Mouse (Mus musculus): Measurements from ENCODE around the gene Ccdc85c. TPM values are rescaled to one million over a fixed set of nuclear protein-coding genes. Genes with fewer than 3 reads are reported as not detected.

Ccdc85c gene
- polyA plus RNA-seq, 1 experiment from 2014 or later: 15.8 TPM

DNA sequence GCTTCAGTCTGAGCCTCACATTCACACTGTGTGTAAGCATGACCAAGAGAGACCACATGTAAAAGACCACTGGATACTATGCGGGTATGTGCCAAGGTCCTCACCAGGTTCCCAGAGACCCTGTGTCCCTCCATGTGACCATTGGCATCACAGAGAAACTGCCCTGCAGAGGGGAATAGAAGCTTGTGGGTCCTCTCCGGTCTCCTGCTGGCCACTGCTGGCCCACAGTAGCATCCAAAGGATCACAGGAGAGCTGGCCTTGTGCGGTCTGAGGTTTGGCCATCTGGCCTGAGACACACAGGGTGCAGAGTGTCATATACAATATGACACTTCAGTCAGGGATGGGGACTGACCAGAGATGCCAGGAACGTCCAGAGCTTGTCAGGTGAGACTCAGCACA lies 34.8 kb upstream of the Ccdc85c start:
- 88% methylated on average over 4 of the region's 4 CpGs for WGBS
- Histone ChIP-seq H3K4me3 (no peak overlapping the region), H3K9me3 (no peaks in the 10 kb centered on the region), H3K9ac (no peak overlapping the region), H3K27me3 (peaks cover 8% of the 10 kb centered on the region; the same call in 1 of the 2 replicates), H3K27ac (replicated peaks) (no peak overlapping the region), H3K36me3 (no peaks in the 10 kb centered on the region), H3K4me1 (replicated peaks) (peaks cover 21% of the 10 kb centered on the region), H3K4me2 (no peak overlapping the region)
- no peak for ATAC-seq (ENCODE audit: low read depth)

DNA sequence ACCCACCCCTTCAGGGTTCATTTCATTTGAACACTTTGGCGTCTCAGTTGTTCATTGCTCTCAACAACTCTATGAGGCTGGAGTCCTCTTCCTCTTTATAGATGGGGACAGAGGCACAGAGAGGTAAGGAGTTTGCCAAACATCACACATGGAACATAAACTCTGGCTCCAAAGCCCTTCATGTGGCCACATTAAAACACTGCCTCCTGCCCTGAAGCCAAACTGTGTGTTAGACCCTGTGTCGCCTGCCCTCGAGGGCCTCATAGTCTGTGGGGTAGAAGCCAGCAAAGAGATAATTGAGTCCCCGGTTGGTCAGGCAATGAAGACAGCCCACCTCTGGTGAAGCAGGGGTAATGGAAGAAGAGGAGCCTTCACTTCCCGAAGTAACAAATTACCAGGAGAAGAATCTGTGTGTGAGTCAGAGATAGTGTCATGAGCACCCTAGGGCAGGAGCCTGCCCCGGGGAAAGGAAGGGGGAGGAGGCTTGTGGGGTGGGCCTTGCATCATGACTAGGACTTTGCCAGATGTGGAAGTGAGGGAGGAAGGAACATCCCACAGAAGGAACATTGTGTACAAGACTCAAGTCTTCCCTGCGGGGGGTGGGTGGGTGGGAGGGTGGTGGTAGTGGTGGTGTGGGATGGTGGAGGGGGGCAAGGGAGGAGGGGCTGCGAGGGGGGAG lies 34.0 kb upstream of the Ccdc85c start:
- peaks cover 10% of the 10 kb centered on the region; the same call in 1 of the 2 replicates for H3K27me3 ChIP-seq
- ATAC-seq (ENCODE audit: low read depth): no peak
- no peak overlapping the region for H3K27ac ChIP-seq (replicated peaks)
- H3K4me2 ChIP-seq: no peak overlapping the region
- H3K4me3 ChIP-seq: no peak overlapping the region
- H3K9ac ChIP-seq: no peak overlapping the region
- no peaks in the 10 kb centered on the region for H3K36me3 ChIP-seq
- WGBS: 62% methylated on average over 7 of the region's 8 CpGs
- no peaks in the 10 kb centered on the region for H3K9me3 ChIP-seq
- peaks cover 21% of the 10 kb centered on the region for H3K4me1 ChIP-seq (replicated peaks)

DNA sequence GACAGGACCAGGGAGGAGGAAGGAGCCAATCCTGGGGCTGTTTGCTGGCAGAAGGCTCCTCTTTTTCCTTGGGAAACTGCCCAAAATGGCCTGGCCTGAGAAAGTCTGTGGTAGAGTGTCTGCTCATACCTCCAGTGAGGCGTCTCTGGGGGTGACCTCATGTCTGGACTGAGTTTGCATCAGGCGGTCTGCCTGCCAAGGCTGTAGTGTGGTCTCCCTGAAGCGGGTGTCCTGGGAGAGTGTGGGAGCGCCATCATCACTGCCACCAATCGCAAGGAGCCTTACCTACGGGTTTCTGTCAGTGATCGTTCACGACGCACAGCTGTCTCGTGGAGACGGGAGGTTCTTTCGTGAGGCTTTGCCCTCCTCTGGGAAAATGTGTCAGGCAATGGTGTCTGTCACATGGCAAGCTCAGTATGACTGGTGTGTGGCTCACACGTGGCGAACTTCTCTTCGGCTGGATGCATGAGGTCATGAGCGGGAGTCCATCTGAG lies 33.2 kb upstream of the Ccdc85c start:
- Histone ChIP-seq H3K4me3 (no peak overlapping the region), H3K9ac (no peak overlapping the region), H3K9me3 (no peaks in the 10 kb centered on the region), H3K27ac (replicated peaks) (no peak overlapping the region), H3K36me3 (no peaks in the 10 kb centered on the region), H3K4me2 (no peak overlapping the region), H3K4me1 (replicated peaks) (peaks cover 21% of the 10 kb centered on the region), H3K27me3 (peaks cover 10% of the 10 kb centered on the region; the same call in 1 of the 2 replicates)
- WGBS: 89% methylated on average over 16 of the region's 16 CpGs
- no peak for ATAC-seq (ENCODE audit: low read depth)

DNA sequence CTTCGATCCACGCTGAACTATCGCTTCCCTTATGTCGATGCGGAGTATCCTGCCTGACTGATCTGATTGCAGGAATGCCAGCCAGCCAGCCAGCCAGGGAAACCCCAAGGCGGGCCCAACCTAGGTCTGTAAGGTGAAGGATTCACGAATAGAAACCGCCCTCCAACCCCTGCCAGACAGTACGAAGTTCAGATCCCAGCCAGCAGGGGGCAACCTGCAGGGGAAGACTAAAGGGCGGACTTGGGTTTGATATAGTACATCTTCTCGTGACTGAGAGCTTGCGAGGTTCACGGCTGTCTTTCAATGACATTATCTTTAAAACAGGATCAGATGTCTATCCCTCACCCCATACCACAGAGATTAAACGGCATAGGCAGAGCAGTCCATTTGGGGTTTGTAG lies 32.3 kb upstream of the Ccdc85c start:
- no peak overlapping the region for H3K9ac ChIP-seq
- H3K27ac ChIP-seq (replicated peaks): no peak overlapping the region
- no peaks in the 10 kb centered on the region for H3K9me3 ChIP-seq
- H3K36me3 ChIP-seq: no peaks in the 10 kb centered on the region
- 23% methylated on average over 14 of the region's 14 CpGs for WGBS
- H3K27me3 ChIP-seq: peaks cover 10% of the 10 kb centered on the region; the same call in 1 of the 2 replicates
- peaks cover 17% of the 10 kb centered on the region for H3K4me1 ChIP-seq (replicated peaks)
- ATAC-seq (ENCODE audit: low read depth): no peak
- H3K4me3 ChIP-seq: no peak overlapping the region
- H3K4me2 ChIP-seq: no peak overlapping the region

DNA sequence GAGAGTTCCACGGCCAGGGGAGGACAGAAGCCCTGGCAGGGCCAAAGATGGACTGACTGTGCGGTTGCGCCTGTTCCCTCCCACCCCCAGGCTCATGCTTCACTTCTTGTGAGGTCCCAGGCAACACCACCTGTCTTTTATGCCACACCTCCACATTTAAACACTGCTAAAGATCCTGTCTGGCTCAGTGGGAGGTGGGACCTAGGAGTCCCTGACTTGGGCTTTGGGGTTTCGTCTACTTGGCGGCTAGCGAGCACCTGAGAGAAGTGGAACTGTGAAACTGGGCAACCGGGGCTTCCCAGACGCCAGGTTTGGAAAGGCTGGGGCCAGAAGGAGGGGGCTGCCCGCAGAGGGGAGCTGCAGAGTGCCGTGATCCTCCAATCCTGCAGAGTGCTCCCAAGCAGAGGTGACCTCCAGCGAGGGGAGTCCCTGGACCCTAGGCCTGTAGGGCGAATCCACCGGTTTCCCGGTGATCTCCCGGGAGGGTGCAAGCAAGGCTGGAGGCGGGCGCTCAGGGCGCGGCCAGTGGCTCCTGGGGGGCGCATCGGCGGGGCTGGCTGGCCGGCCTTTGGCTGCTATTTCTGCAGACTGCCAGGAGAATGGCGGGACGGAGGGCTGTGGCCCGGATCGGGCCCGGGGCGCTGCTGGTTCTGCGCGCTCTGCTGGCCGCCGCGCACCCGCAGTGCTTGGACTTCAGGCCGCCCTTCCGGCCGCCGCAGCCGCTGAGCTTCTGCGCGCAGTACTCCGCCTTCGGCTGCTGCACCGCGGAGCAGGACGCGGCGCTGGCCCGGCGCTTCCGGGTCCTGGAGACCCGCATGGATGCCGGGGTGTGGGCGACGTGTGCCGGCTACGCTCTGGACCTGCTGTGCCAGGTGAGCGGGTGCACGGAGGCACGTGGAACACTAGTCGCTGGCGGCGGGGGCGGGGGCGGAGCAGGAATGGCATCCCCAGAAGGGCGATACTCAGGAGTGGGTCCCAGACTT lies 30.9 kb upstream of the Ccdc85c start, which contains the start of gene Hhipl1:
Gene Hhipl1 (plus strand): TSS at position 459 of the 983 bp plus-strand sequence.
- H3K4me3 ChIP-seq: peak within 1 kb of the TSS; percentile 57
- no peaks in the 10 kb centered on the region for H3K9me3 ChIP-seq
- H3K27ac ChIP-seq (replicated peaks): peak within 1 kb of the TSS; percentile 19; the same call in 1 of the 2 replicates
- no peaks in the 10 kb centered on the region for H3K36me3 ChIP-seq
- peaks cover 10% of the 10 kb centered on the region; the same call in 1 of the 2 replicates for H3K27me3 ChIP-seq
- peak within 1 kb of the TSS; percentile 77 for H3K4me2 ChIP-seq
- 4% methylated on average over 67 of the region's 67 CpGs for WGBS
- peak; percentile 61 for ATAC-seq (ENCODE audit: low read depth)
- peak within 1 kb of the TSS; percentile 74 for H3K9ac ChIP-seq
- peaks cover 13% of the 10 kb centered on the region for H3K4me1 ChIP-seq (replicated peaks)

DNA sequence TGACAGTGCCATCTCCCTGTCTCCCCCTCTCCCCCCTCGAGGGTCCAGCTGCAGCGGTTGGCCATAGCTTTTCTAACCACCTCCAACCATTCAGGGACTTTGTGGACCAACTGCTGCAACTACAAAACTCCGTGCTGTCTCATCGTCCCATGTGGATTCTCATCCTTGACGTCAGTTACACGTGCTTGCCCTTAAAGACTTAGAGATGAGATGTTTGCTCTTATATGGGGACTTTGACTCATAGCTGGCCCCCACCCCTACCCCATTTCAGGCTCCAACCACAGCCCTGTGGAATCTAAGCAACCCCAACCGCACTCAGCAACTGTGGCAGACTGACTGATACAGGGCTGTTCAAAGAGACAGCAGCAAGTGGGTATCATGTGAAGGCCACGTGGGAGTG lies 29.9 kb upstream of the Ccdc85c start:
- no peak overlapping the region for H3K9ac ChIP-seq
- peaks cover 10% of the 10 kb centered on the region; the same call in 1 of the 2 replicates for H3K27me3 ChIP-seq
- H3K27ac ChIP-seq (replicated peaks): no peak overlapping the region
- no peak for ATAC-seq (ENCODE audit: low read depth)
- H3K9me3 ChIP-seq: no peaks in the 10 kb centered on the region
- 80% methylated on average over 8 of the region's 8 CpGs for WGBS
- H3K4me2 ChIP-seq: no peak overlapping the region
- no peaks in the 10 kb centered on the region for H3K36me3 ChIP-seq
- no peak overlapping the region for H3K4me3 ChIP-seq
- H3K4me1 ChIP-seq (replicated peaks): peaks cover 13% of the 10 kb centered on the region

DNA sequence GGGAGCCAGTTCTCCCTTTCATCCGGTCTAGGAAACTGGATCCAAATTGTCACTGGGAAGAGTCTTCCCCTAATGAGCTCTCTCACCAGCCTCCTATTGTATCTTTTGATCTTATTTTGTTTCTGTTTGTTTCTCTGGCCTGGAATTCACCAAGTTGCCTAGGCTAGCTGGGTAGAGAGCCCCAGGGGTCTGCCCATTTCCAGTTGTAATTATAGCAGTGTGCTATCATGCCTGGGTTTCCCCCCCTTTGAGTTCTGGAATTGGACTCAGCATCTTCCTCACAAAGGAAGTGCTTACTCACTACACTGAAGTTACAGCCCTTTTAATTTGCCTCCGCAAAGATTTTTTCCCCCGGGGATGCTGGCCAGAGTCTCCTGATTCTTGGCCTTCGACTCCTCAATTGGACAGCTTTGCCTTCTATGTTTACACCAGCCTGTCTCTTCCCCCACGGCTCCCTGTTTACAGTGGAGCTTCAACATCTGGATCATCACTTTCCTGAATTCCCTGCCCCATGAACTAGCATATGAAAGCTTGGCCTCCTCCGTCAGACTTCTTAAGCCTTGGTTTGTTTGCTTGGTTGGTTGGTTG lies 28.6 kb upstream of the Ccdc85c start:
- H3K9me3 ChIP-seq: no peaks in the 10 kb centered on the region
- no peak overlapping the region for H3K4me2 ChIP-seq
- no peak overlapping the region for H3K27ac ChIP-seq (replicated peaks)
- peak overlapping the region; percentile 2; the same call in 1 of the 2 replicates for H3K9ac ChIP-seq
- WGBS: 41% methylated on average over 6 of the region's 6 CpGs
- ATAC-seq (ENCODE audit: low read depth): no peak
- peaks cover 13% of the 10 kb centered on the region for H3K4me1 ChIP-seq (replicated peaks)
- H3K36me3 ChIP-seq: no peaks in the 10 kb centered on the region
- H3K27me3 ChIP-seq: peaks cover 10% of the 10 kb centered on the region; the same call in 1 of the 2 replicates
- H3K4me3 ChIP-seq: no peak overlapping the region

DNA sequence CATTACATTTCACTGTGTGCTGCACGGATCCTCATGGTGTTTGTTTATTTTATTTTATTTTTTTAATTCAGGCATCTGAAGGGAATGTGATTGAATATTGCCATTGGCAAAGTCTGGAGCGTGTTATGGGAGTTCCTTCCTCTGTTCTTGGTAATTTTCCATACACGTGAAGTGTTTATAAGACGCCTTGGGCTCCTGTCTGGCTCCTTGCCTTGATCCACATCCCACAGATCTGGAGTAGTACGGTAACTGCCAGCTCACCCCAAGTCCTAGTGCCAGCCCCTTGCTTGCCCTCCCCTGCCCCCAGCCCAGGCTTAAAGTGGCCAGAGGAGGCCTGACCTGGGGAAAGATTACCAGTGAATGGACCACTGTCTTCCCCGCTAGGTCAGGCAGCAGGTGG lies 25.8 kb upstream of the Ccdc85c start:
- Histone ChIP-seq H3K9me3 (no peaks in the 10 kb centered on the region), H3K9ac (no peak overlapping the region), H3K4me3 (no peak overlapping the region), H3K36me3 (no peaks in the 10 kb centered on the region), H3K27ac (replicated peaks) (no peak overlapping the region), H3K4me2 (no peak overlapping the region), H3K4me1 (replicated peaks) (peaks cover 4% of the 10 kb centered on the region), H3K27me3 (peaks cover 10% of the 10 kb centered on the region; the same call in 1 of the 2 replicates)
- 80% methylated on average over 6 of the region's 6 CpGs for WGBS
- no peak for ATAC-seq (ENCODE audit: low read depth)

DNA sequence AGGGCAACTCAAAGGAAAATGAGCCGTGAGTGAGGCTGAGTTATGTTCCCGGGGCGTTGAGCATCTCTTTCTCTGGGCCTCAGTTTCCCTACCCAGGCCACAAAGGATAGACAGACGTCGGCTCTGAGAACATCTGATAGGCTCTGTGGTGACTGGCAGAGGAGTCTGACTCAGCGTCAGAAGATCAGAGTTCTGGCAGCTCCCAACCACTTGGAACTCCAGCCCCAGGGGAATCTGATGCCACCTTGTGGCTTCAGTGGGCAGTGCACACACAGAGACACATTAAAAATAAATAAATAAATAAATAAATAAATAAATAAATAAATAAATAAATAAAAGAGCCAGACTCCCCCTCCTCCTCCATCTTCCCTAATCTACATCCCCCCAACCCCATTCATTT lies 21.8 kb upstream of the Ccdc85c start:
- Histone ChIP-seq H3K9ac (no peak overlapping the region), H3K4me2 (no peak overlapping the region), H3K9me3 (no peaks in the 10 kb centered on the region), H3K27me3 (no peaks in the 10 kb centered on the region), H3K4me1 (replicated peaks) (peaks cover 15% of the 10 kb centered on the region), H3K27ac (replicated peaks) (no peak overlapping the region), H3K4me3 (no peak overlapping the region), H3K36me3 (no peaks in the 10 kb centered on the region)
- WGBS: 86% methylated on average over 6 of the region's 6 CpGs
- ATAC-seq (ENCODE audit: low read depth): no peak

DNA sequence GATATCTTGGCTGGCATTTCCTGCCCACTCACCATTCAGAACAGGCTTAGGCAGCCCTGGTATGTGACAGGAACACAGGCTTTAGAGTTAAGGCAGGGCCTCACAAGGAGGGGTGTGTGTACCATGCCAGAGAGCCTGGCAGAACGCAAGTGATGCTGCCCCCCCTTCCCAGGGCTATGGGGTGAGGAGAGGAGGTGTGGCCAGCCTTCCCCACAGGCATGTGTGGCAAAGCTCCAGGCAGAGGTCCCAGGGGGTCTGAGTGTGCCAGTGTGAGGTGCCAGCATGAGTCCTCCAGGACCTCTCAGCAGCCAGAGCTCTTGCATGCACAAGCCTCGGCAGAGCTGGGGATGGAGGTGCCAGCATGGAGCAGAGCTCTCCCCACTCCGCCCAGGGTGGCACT lies 19.4 kb upstream of the Ccdc85c start:
- H3K27me3 ChIP-seq: no peaks in the 10 kb centered on the region
- no peak overlapping the region for H3K9ac ChIP-seq
- ATAC-seq (ENCODE audit: low read depth): no peak
- H3K27ac ChIP-seq (replicated peaks): no peak overlapping the region
- peaks cover 18% of the 10 kb centered on the region for H3K4me1 ChIP-seq (replicated peaks)
- H3K9me3 ChIP-seq: no peaks in the 10 kb centered on the region
- 58% methylated on average over 3 of the region's 3 CpGs for WGBS
- H3K4me3 ChIP-seq: no peak overlapping the region
- no peaks in the 10 kb centered on the region for H3K36me3 ChIP-seq
- H3K4me2 ChIP-seq: no peak overlapping the region

DNA sequence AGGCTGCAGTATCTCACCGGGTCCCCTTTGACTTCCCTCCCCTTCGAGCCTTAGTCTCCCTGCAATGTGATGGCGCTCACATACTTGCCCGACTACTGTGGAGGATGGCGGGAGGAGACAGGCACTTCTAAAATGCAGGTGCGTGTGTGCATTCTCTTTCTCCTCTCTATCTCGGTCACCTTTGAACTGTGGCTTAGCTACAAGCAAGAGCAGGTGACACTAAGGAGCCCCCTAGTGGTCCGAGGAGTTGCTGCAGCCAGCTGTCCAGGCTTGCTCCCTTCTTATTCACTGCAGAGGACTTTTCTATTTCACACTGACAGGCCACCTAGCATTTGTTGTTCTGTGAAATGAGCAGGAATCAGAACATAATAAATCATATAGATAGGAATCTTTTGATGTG lies 17.7 kb upstream of the Ccdc85c start:
- Histone ChIP-seq H3K9ac (peak overlapping the region; percentile 10; the same call in 1 of the 2 replicates), H3K4me3 (no peak overlapping the region; the same call in 1 of the 2 replicates), H3K4me2 (peak overlapping the region; percentile 44), H3K36me3 (no peaks in the 10 kb centered on the region), H3K27me3 (no peaks in the 10 kb centered on the region), H3K9me3 (no peaks in the 10 kb centered on the region), H3K27ac (replicated peaks) (0 out of 2 replicates have a peak overlapping the region, but pooled peaks have one; percentile 33), H3K4me1 (replicated peaks) (peaks cover 26% of the 10 kb centered on the region)
- peak; percentile 75 for ATAC-seq (ENCODE audit: low read depth)
- 3% methylated on average over 8 of the region's 8 CpGs for WGBS

Measured in neural tube, embryonic 13.5 days (tissue).